Mouse (Mus musculus): Measurements from ENCODE around the gene Ralgps1.

Ralgps1 gene

DNA sequence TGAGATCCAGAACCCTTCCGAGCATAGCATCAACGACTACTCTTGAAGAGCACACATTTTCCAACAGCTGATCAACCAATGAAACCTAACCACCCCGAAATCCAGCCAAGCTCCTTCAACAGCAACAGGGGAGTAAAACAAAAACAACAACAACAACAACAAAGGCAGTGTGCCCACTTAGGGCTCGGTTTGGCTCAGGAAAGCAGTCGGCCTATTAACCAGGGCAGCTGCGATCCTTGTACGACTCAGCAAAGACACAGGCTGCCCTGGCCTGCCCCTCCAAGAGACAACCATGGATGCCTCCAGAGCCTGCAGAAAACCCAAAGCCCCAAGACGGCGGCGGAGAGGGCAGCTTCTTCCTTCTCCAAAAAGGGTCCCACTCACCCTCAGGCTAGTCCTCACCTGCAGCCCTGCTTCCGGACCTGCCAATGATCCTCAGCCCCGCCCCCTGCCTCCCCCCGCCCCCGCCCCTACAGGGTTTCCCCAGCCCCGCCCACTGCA, 960 bp downstream of the Ralgps1 start:
- TF ChIP-seq GATA4 (IDR thresholded peaks at IDR 0.05; ENCODE audit: insufficient replicate concordance, low read length), result no peak

DNA sequence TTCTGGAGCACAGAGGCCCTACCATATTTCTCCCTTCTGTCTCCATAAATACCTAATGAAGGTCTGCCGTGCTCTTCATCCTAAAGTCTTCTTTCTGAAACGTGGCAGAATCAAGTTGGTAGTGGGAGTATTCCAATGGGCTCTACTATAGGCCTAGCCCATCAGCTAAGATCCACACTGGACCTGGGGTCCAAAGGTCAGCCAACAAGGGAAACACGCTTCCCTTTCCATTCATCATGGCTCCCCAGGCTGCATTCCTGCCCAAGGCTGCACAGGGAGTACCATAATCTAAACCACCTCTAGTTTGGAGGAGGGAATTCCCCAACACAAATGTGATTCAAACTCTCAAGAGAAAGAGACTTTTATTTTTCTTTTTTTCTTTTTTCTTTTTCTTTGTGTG, 1.8 kb downstream of the Ralgps1 start:
- TF ChIP-seq GATA4 (IDR thresholded peaks at IDR 0.05; ENCODE audit: insufficient replicate concordance, low read length), result no peak

DNA sequence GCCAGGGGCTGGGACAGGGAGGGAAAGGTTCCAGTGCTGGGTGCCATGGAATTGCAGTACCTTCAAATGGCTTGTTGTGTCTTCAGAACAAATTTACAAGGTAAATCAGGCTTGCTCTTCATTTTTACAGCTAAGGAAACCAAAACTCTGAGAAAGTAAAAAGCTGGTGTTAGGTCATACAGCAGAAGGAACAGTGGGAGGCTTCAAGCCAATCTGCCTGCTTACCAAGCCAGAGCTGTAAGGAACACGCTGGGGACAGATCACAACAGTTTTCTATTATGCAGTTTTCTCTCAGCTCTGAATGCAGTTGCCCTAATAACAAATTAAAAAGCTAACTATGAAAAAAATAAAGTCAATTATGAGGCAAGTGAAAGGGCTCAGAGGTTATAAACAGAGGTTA, 2.8 kb downstream of the Ralgps1 start:
- no peak for TF ChIP-seq GATA4 (IDR thresholded peaks at IDR 0.05; ENCODE audit: insufficient replicate concordance, low read length)

DNA sequence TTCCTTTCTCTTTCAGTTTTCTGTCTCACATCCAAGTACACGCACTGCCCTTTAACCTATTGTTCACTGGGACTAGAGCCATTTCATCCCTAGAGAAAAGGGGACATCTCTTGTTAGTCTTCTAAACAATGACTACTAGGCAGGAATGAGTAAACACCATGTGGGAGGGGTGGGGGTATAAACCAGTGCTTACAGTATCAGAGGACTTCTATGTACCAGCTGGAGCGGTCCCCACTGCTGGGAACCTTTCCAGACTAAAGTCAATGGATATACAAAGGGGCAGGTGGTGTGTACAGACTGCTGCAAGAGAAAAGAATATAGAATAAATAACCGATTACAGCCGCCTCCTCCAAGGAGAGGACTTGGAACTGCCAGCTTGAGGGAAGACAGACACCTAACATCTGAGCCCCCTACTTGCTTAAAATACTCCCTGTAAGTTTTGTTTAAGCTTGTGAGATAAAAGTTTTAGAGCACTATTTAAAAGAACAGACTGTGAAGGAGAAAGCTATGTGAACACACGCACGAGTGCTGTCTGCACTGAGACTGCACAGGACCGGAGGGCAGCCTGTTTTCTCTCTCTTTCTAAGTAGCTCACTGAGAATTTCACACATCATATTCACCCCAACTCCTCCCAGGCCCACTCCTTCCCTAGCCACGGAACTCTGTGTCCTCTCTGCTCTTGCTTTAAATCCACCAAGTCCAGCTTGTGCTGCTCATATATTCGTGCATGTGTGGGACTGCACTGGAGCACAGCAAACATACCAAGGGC, 5.4 kb downstream of the Ralgps1 start:
- TF ChIP-seq GATA4 (IDR thresholded peaks at IDR 0.05; ENCODE audit: insufficient replicate concordance, low read length), result no peak

DNA sequence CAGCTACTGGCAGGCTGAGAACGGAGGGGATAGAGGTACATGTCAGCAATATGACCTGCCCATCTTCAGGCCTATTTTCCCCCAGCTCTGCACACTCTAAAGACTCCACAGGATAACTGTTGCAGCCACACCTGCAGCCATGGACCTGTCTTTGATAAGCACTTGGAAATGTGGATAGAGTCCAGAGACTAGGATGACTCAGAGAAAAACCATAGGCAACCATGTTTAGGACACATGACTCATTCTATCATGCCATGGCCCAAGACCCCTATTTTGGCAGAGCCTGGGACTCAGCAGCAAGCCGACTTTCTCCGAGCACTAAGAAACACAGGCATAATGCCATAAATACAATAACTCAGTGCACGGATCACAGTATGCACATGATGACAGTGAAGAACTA, 6.6 kb downstream of the Ralgps1 start:
- no peak for TF ChIP-seq GATA4 (IDR thresholded peaks at IDR 0.05; ENCODE audit: insufficient replicate concordance, low read length)

DNA sequence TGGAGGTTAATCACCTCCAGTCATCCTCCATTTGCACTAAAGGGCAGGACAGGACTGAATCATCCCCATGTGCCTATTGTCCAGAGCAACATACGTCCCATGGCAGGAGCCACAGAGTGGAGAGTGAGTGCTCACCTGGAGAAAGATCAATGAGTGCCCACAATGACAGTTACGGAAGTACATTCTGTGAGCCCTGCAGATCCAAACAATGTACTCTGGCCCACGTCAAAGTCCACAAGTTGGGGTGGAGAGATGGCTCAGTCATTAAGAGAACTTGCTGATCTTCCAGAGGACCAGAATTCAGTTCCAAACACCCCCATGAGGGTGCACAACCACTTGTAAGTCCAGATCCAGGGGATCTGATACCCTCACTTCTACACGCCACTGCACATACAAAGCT, 7.4 kb downstream of the Ralgps1 start:
- TF ChIP-seq GATA4 (IDR thresholded peaks at IDR 0.05; ENCODE audit: insufficient replicate concordance, low read length), result no peak

DNA sequence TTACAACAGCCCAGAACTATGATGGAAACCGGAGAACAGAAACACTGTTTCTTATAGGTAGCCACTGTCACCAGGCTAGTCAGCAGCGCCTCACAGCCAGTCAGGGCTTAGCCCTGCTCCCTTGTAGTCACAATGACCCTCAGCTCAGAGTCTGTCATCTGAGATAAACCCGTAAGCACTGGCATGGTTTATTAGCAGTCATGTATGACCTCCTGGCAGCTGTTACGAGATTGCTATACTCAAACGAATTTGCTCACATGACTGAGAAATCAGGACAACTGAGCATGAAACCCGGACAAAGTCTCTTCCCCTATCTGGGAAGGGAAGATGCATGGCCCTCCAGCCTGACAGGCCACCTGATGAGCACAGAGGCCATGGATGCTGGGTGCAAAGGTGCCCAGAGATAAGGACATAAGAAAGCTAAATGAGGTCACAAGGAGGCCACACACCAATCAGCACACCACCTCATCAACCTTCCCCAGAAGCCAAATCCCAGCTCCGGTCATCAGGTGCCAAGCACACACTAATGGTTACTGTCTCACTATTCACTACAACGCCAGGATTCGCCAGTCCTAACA, 10.1 kb downstream of the Ralgps1 start:
- TF ChIP-seq GATA4 (IDR thresholded peaks at IDR 0.05; ENCODE audit: insufficient replicate concordance, low read length), result peak; percentile 84; the same call in 1 of the 2 replicates

DNA sequence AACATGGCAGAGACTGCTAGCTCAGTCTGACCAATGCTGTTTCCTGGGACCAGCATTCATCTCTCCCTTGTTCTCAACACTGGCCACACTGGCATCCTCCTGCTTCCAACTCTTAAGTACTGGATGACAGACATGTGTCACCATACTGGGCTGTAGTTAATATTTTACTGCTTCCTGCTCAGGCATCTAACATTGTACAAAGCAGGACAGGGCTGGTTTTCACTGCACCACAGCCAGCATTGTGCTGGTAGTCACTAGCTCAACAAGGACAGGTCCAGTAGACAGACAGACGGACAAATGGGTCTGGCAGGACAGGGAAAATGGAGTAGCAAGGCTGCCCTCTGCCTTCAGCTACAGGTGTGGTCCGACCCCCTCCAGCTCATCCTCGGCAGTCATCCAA, 10.7 kb downstream of the Ralgps1 start:
- TF ChIP-seq GATA4 (IDR thresholded peaks at IDR 0.05; ENCODE audit: insufficient replicate concordance, low read length), result no peak

DNA sequence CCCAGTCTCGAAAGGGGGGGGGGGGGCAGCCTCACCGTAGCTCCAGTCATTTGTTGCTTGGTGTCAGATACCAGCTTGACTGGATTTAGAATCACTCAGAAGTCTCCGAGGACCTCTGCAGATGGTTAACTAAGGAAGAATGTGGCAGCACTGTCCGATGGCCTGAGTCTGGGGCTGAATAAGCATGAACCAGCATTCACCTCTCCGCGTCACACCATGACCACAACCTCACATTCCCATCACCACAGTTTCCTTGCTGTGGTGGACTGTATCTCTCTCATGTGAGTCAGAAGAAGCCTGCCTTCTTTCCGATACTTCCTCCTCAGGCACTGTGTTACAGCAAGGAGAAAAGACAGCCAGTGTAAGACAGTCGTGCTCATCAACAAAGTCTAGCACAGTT, 12.1 kb downstream of the Ralgps1 start:
- no peak for TF ChIP-seq GATA4 (IDR thresholded peaks at IDR 0.05; ENCODE audit: insufficient replicate concordance, low read length)

DNA sequence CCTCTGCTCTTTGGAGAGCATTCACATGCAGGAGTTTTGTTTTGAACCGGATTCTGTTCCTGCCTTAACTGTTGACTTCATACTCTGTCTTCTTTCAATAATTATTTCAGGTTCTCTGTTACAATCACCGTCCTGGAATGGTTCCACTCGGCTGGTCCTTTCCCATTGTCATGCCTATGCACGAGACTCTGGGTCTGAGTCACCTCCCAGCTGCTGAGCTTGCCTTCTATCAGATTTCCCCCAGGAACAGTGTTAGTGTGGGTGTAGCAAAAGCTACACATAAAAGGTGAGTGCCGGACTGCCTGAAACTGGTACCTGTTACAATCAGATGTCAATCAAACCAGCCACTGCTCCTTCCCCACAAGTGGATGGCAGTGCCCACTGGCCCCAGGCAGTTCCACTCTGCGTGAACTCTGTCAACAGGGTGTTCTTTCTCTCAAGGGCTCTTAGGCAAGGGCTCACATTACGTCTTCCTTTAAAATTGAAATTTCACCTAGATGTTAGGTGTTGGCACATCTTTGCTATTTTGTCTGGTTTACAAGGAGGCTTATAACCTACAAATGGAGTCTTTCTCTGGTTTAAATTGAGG, 13.9 kb downstream of the Ralgps1 start:
- no peak for TF ChIP-seq GATA4 (IDR thresholded peaks at IDR 0.05; ENCODE audit: insufficient replicate concordance, low read length)

DNA sequence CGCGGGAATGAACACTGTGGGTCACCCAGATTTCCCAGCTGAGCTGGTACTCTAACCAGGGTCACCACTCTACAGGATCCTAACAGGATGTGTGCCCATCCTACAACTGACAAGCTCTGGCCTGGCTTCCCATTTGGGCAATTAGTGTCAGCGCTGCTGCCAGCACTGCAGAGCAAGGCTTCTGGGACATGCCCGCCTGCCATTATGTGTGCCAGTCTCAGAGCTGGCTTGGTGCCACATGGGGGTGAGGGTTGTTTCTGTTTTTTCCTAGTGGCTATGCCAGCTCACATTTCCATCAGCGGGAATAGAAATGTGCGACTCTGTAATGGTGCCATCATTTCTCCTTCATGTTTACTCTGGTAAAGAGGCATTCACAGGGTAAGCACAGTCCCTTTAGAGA, 15.7 kb downstream of the Ralgps1 start:
- no peak for TF ChIP-seq GATA4 (IDR thresholded peaks at IDR 0.05; ENCODE audit: insufficient replicate concordance, low read length)

DNA sequence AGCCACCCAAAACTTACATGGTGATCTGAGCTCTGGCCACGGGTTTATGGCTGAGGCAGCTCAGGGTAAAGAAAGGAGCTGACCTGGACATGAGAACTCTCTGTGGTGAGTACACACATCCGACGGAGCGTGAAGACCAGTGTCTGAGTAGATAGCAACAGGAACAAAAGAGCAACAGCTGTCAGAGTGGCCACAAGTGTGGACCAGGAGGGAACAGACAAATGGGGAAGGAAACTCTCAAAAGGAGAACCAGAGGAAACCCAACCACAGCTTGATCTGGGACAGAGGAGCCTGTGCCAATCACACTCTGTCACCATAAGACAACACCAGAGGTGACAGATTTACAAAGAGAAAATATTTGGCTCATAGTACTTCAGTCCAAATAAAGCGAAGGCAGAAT, 17.9 kb downstream of the Ralgps1 start:
- no peak for TF ChIP-seq GATA4 (IDR thresholded peaks at IDR 0.05; ENCODE audit: insufficient replicate concordance, low read length)

DNA sequence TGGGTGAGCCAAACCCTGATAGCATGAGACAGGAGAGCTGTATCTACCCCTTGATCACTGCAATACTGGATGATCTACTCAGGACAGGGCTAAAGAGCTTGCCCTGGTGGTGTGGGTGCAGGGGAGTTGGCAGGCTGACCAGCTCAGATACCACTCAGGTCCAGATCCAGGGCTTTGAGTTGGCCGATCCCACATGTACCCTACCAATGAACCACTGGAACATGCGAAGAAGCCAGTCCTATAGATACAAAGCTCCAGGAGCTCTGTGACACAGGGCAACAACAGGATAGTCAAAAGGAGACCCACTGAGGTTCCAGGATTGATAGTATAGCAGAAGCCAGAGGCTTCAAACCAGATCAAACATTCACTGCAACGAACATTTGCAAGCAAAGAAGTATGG, 19.8 kb downstream of the Ralgps1 start:
- TF ChIP-seq GATA4 (IDR thresholded peaks at IDR 0.05; ENCODE audit: insufficient replicate concordance, low read length), result no peak

DNA sequence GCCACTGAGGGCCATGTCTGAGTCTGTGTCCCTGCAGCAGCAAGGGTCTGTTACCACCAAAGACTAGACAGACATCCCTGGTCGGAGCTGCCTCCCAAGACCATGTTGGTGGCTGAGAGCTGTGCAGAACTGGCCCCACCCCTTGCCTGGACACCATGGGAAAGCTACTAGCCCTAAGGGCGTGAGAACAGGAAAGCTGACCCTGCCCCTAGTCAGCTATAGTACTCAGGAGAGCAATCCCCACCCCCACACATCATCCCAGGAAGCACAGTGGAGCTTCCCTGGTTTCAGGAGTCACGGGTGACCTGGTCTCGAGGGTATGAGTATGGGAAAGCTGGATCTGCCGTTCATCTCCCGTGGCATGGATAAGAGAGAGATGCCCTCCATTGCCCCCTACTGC, 20.4 kb downstream of the Ralgps1 start:
- TF ChIP-seq GATA4 (IDR thresholded peaks at IDR 0.05; ENCODE audit: insufficient replicate concordance, low read length), result no peak

DNA sequence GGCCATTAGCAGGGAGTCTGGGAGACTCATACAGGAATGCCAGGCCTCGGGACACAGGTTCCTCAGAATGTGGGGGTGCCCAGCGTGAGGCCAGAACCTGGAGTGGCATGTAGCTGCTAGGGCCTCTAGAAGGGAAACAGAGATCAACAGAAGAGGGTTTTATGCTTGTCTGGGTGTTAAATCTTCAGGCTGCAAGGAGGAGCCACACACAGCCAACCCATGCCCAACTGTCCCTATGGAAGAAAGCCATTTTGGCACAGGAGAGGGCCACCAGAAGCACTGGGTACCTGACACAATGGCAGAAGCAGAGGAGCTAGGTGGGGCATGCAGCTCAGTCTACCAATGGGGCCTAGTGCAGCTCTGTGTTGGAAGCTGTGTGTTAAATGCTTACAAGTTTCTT, 21.7 kb downstream of the Ralgps1 start:
- no peak for TF ChIP-seq GATA4 (IDR thresholded peaks at IDR 0.05; ENCODE audit: insufficient replicate concordance, low read length)

DNA sequence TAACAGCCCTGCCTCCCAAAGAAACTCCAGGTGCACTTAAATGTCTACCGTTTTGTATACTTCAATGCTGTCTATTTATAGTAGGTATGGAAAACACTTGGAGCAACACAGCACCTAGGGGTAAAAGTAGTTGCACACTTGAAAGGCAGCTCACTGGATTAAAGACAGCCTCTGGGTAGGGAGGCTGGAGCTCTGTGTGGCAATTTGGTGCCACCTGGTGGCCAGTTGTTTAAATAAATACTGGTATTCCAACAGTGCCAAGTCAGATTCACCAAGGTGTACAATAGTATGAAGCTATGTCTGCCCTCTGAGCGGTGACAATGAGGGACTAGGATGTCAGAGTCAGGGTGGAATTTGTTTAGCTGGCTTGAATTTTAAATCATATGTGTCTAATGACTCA, 22.2 kb downstream of the Ralgps1 start:
- no peak for TF ChIP-seq GATA4 (IDR thresholded peaks at IDR 0.05; ENCODE audit: insufficient replicate concordance, low read length)
